Mouse (Mus musculus) neural tube, embryonic 12.5 days (tissue): ENCODE data around the gene Gm47289. TPM values are rescaled to one million over a fixed set of nuclear protein-coding genes. Genes with fewer than 3 reads are reported as not detected.

Experiments
- ATAC-seq: fragments of 200-750 bp; cut with Nextera tagmentation; 2 replicates; pipeline ENCODE4 v1.8.0; 2017; ENCODE audit warnings: low read depth, mild to moderate bottlenecking, moderate TSS enrichment, moderate library complexity; ENCODE audit not compliant: low FRiP score
- H3K27ac ChIP-seq: fragments of 300-500 bp; sonication (generic); 2 replicates; pipeline ENCODE4 v1.5.1; 2016
- H3K27me3 ChIP-seq: fragments of 300-500 bp; sonication (generic); replicated peaks from 2 replicates; pipeline ENCODE4 v1.6.1; 2016; ENCODE audit warnings: mild to moderate bottlenecking
- H3K36me3 ChIP-seq: fragments of 300-500 bp; sonication (generic); 2 replicates; pipeline ENCODE4 v1.6.1; 2016; ENCODE audit warnings: mild to moderate bottlenecking
- H3K4me1 ChIP-seq: fragments of 300-500 bp; sonication (generic); 2 replicates; pipeline ENCODE4 v1.6.1; 2016
- H3K4me2 ChIP-seq: fragments of 300-500 bp; sonication (generic); replicated peaks from 2 replicates; pipeline ENCODE4 v1.6.1; 2016; ENCODE audit warnings: mild to moderate bottlenecking
- H3K4me3 ChIP-seq: fragments of 300-500 bp; sonication (generic); 2 replicates; pipeline ENCODE4 v1.5.1; 2016
- H3K9ac ChIP-seq: fragments of 300-500 bp; sonication (generic); 2 replicates; pipeline ENCODE4 v1.6.1; 2016; ENCODE audit warnings: mild to moderate bottlenecking
- H3K9me3 ChIP-seq: fragments of 300-500 bp; sonication (generic); 2 replicates; pipeline ENCODE4 v1.6.1; 2016; ENCODE audit warnings: mild to moderate bottlenecking
- WGBS: fragments of 180-500 bp; shearing (Covaris S2); methylation state at CpG from one replicate; pipeline ENCODE4 v1.1.7; 2016; 5-methylcytosine and 5-hydroxymethylcytosine counted together
- polyA plus RNA-seq: library from polyadenylated mRNA; unstranded; fragments of >200 nt; fragmentation: Nextera tagmentation; extraction: Ambion mirVana; gene quantifications from 2 replicates; pipeline ENCODE4 v1.2.1, GENCODE M21; 2016

Gm47289 gene
- polyA plus RNA-seq, 1 experiment from 2014 or later: not detected

GRCm38 (mm10) chr9:119143372-119143771, 15.6 kb upstream of the Gm47289 start:
- ATAC-seq: no peak
- 78% methylated on average over 9 of the region's 9 CpGs for WGBS

GRCm38 (mm10) chr9:119144696-119145095, 14.3 kb upstream of the Gm47289 start:
- H3K27ac ChIP-seq: no peak overlapping the region
- no peaks in the 10 kb centered on the region for H3K36me3 ChIP-seq
- no peak overlapping the region for H3K4me3 ChIP-seq
- WGBS: 90% methylated on average over 8 of the region's 8 CpGs
- 0 out of 2 replicates have a peak, but pooled peaks cover 3% of the 10 kb centered on the region for H3K4me1 ChIP-seq
- H3K27me3 ChIP-seq: no peaks in the 10 kb centered on the region
- H3K9me3 ChIP-seq: no peaks in the 10 kb centered on the region
- ATAC-seq: no peak
- H3K4me2 ChIP-seq: no peak overlapping the region
- H3K9ac ChIP-seq: no peak overlapping the region

More at GRCm38 (mm10) chr9:119143372-119143771, 15.6 kb upstream of the Gm47289 start:
- no peak overlapping the region for H3K27ac ChIP-seq
- 0 out of 2 replicates have a peak, but pooled peaks cover 3% of the 10 kb centered on the region for H3K4me1 ChIP-seq
- H3K27me3 ChIP-seq: no peaks in the 10 kb centered on the region
- no peak overlapping the region for H3K9ac ChIP-seq
- H3K4me2 ChIP-seq: no peak overlapping the region
- no peaks in the 10 kb centered on the region for H3K9me3 ChIP-seq
- no peak overlapping the region for H3K4me3 ChIP-seq
- H3K36me3 ChIP-seq: no peaks in the 10 kb centered on the region

- Histone ChIP-seq H3K4me3 (no peak overlapping the region), H3K4me2 (no peak overlapping the region), H3K36me3 (no peaks in the 10 kb centered on the region), H3K9me3 (no peaks in the 10 kb centered on the region), H3K4me1 (0 out of 2 replicates have a peak, but pooled peaks cover 3% of the 10 kb centered on the region), H3K9ac (no peak overlapping the region), H3K27me3 (no peaks in the 10 kb centered on the region), H3K27ac (no peak overlapping the region)
- ATAC-seq: no peak
- 60% methylated on average over 10 of the region's 10 CpGs for WGBS
Measured at GRCm38 (mm10) chr9:119145137-119145536, 13.8 kb upstream of the Gm47289 start.

GRCm38 (mm10) chr9:119145638-119146037, 13.3 kb upstream of the Gm47289 start:
- no peak for ATAC-seq
- Histone ChIP-seq H3K9me3 (no peaks in the 10 kb centered on the region), H3K27ac (no peak overlapping the region), H3K9ac (no peak overlapping the region), H3K4me2 (no peak overlapping the region), H3K4me1 (0 out of 2 replicates have a peak, but pooled peaks cover 3% of the 10 kb centered on the region), H3K36me3 (no peaks in the 10 kb centered on the region), H3K4me3 (no peak overlapping the region), H3K27me3 (no peaks in the 10 kb centered on the region)
- WGBS: 76% methylated on average over 6 of the region's 6 CpGs

GRCm38 (mm10) chr9:119146098-119146770, 12.7 kb upstream of the Gm47289 start:
- 0 out of 2 replicates have a peak, but pooled peaks cover 3% of the 10 kb centered on the region for H3K4me1 ChIP-seq
- no peak overlapping the region for H3K4me2 ChIP-seq

GRCm38 (mm10) chr9:119149601-119150000, 9.4 kb upstream of the Gm47289 start:
- WGBS: 31% methylated on average over 5 of the region's 5 CpGs
- Histone ChIP-seq H3K36me3 (no peaks in the 10 kb centered on the region), H3K4me3 (no peak overlapping the region), H3K27ac (no peak overlapping the region), H3K4me2 (no peak overlapping the region), H3K9ac (no peak overlapping the region), H3K27me3 (no peaks in the 10 kb centered on the region), H3K9me3 (no peaks in the 10 kb centered on the region), H3K4me1 (0 out of 2 replicates have a peak, but pooled peaks cover 3% of the 10 kb centered on the region)
- ATAC-seq: no peak

More at GRCm38 (mm10) chr9:119146098-119146770, 12.7 kb upstream of the Gm47289 start:
- Histone ChIP-seq H3K9me3 (no peaks in the 10 kb centered on the region), H3K27ac (no peak overlapping the region), H3K27me3 (no peaks in the 10 kb centered on the region), H3K4me3 (no peak overlapping the region), H3K9ac (no peak overlapping the region), H3K36me3 (no peaks in the 10 kb centered on the region)
- WGBS: 83% methylated on average over 13 of the region's 13 CpGs
- ATAC-seq: no peak

- Histone ChIP-seq H3K9me3 (no peaks in the 10 kb centered on the region), H3K9ac (no peak overlapping the region), H3K27me3 (peaks cover 8% of the 10 kb centered on the region), H3K4me3 (no peak overlapping the region), H3K36me3 (no peaks in the 10 kb centered on the region), H3K27ac (no peak overlapping the region), H3K4me1 (0 out of 2 replicates have a peak, but pooled peaks cover under 1% of the 10 kb centered on the region), H3K4me2 (no peak overlapping the region)
- no peak for ATAC-seq
- 60% methylated on average over 2 of the region's 2 CpGs for whole genome bisulfite sequencing
Measured at GRCm38 (mm10) chr9:119151751-119152150, 7.2 kb upstream of the Gm47289 start.

GRCm38 (mm10) chr9:119155416-119155815, 3.5 kb upstream of the Gm47289 start:
- no peaks in the 10 kb centered on the region for H3K36me3 ChIP-seq
- no peaks in the 10 kb centered on the region for H3K9me3 ChIP-seq
- H3K27me3 ChIP-seq: peaks cover 20% of the 10 kb centered on the region
- ATAC-seq: no peak
- no peak overlapping the region for H3K9ac ChIP-seq
- no peaks in the 10 kb centered on the region for H3K4me1 ChIP-seq
- 85% methylated on average over 8 of the region's 8 CpGs for WGBS
- H3K4me2 ChIP-seq: no peak overlapping the region
- no peak overlapping the region for H3K27ac ChIP-seq
- H3K4me3 ChIP-seq: no peak overlapping the region

GRCm38 (mm10) chr9:119155826-119156225, 3.1 kb upstream of the Gm47289 start:
- H3K27me3 ChIP-seq: peaks cover 20% of the 10 kb centered on the region
- H3K36me3 ChIP-seq: no peaks in the 10 kb centered on the region
- WGBS: 54% methylated on average over 7 of the region's 7 CpGs
- no peak overlapping the region for H3K27ac ChIP-seq
- peak overlapping the region; percentile 74 for H3K4me2 ChIP-seq
- H3K4me3 ChIP-seq: no peak overlapping the region
- H3K4me1 ChIP-seq: no peaks in the 10 kb centered on the region
- no peak overlapping the region for H3K9ac ChIP-seq
- no peak for ATAC-seq
- H3K9me3 ChIP-seq: no peaks in the 10 kb centered on the region

GRCm38 (mm10) chr9:119156278-119157201, 2.4 kb upstream of the Gm47289 start, which contains the start of gene Acaa1b:
Gene Acaa1b, minus strand, starts transcription at chr9:119157093.
- Histone ChIP-seq H3K9ac (peak within 1 kb of the TSS; percentile 56), H3K4me1 (no peaks in the 10 kb centered on the region), H3K4me2 (peak within 1 kb of the TSS; percentile 74), H3K27ac (no peak within 1 kb of the TSS), H3K9me3 (no peaks in the 10 kb centered on the region), H3K36me3 (no peaks in the 10 kb centered on the region), H3K27me3 (peaks cover 20% of the 10 kb centered on the region), H3K4me3 (peak within 1 kb of the TSS; percentile 49)
- peak; percentile 89 for ATAC-seq
- WGBS: 1% methylated on average over 64 of the region's 65 CpGs

GRCm38 (mm10) chr9:119160689-119161088, 1.7 kb downstream of the Gm47289 start:
- WGBS: 88% methylated on average over 3 of the region's 3 CpGs

GRCm38 (mm10) chr9:119164743-119165142, 5.8 kb downstream of the Gm47289 start:
- WGBS: 89% methylated on average over 7 of the region's 7 CpGs
- Histone ChIP-seq H3K4me2 (no peak overlapping the region), H3K4me1 (no peaks in the 10 kb centered on the region), H3K9ac (no peak overlapping the region), H3K36me3 (no peaks in the 10 kb centered on the region), H3K4me3 (no peak overlapping the region), H3K27ac (no peak overlapping the region), H3K27me3 (no peaks in the 10 kb centered on the region), H3K9me3 (no peaks in the 10 kb centered on the region)
- no peak for ATAC-seq

More at GRCm38 (mm10) chr9:119160689-119161088, 1.7 kb downstream of the Gm47289 start:
- no peak overlapping the region for H3K9ac ChIP-seq
- ATAC-seq: no peak
- H3K36me3 ChIP-seq: no peaks in the 10 kb centered on the region
- H3K9me3 ChIP-seq: no peaks in the 10 kb centered on the region
- H3K27ac ChIP-seq: no peak overlapping the region
- no peak overlapping the region for H3K4me3 ChIP-seq
- no peaks in the 10 kb centered on the region for H3K4me1 ChIP-seq
- H3K4me2 ChIP-seq: no peak overlapping the region
- peaks cover 17% of the 10 kb centered on the region for H3K27me3 ChIP-seq
